Mouse (Mus musculus) liver, embryonic 14.5 days (tissue): ENCODE results near the gene Espn. TPM values are rescaled to one million over a fixed set of nuclear protein-coding genes. Genes with fewer than 3 reads are reported as not detected.
A peak's percentile ranks its signal among the peaks of the same experiment; 100 is the strongest.

Experiments used
- ATAC-seq: fragments of 200-750 bp; cut with Nextera tagmentation; 2 replicates; pipeline ENCODE4 v1.8.0; 2017; ENCODE audit warnings: moderate number of reproducible peaks, mild to moderate bottlenecking, moderate library complexity; ENCODE audit not compliant: insufficient read depth
- DNase-seq, 3 experiments: peaks; one replicate each; pipeline ENCODE4 v3.0.0-alpha.2; 2012 to 2013; ENCODE audit warnings: low read depth in 3 of 3, low spot score in 3 of 3
- H3K27ac ChIP-seq: fragments of 300-500 bp; sonication (generic); 2 replicates; pipeline ENCODE4 v1.5.1; 2014; ENCODE audit warnings: moderate library complexity, mild to moderate bottlenecking, control low read depth, inconsistent platforms
- H3K27me3 ChIP-seq: fragments of 300-500 bp; sonication (generic); 2 replicates; pipeline ENCODE4 v1.6.1; 2014; ENCODE audit warnings: mild to moderate bottlenecking, low read length, moderate library complexity; ENCODE audit not compliant: control insufficient read depth, insufficient read depth
- H3K36me3 ChIP-seq: fragments of 300-500 bp; sonication (generic); replicated peaks from 2 replicates; pipeline ENCODE4 v1.6.1; 2014; ENCODE audit warnings: low read depth; ENCODE audit not compliant: control insufficient read depth, insufficient read depth
- H3K4me1 ChIP-seq, 2 experiments: fragments of 200-500 bp in 1 of 2; fragments of 300-500 bp in 1 of 2; sonication (generic) in 1 of 2; replicated peaks; 2 replicates each; pipeline ENCODE4 v1.6.1; 2012 to 2014; ENCODE audit warnings: antibody characterized with exemption in 1 of 2, inconsistent platforms in 1 of 2, low read length in 1 of 2; ENCODE audit not compliant: control insufficient read depth in 2 of 2, insufficient read depth in 2 of 2
- H3K4me2 ChIP-seq: fragments of 300-500 bp; sonication (generic); 2 replicates; pipeline ENCODE4 v1.6.1; 2014; ENCODE audit warnings: low read depth, mild to moderate bottlenecking, control low read depth, moderate library complexity
- H3K4me3 ChIP-seq, 2 experiments: fragments of 200-500 bp in 1 of 2; fragments of 300-500 bp in 1 of 2; sonication (generic) in 1 of 2; 2 replicates each; pipeline ENCODE4 v1.5.1; 2012 to 2014; ENCODE audit warnings: low read depth in 2 of 2, low read length in 2 of 2, mild to moderate bottlenecking in 2 of 2, control low read depth in 1 of 2, inconsistent platforms in 1 of 2, moderate library complexity in 1 of 2; ENCODE audit not compliant: insufficient read depth in 1 of 2
- H3K9ac ChIP-seq: fragments of 300-500 bp; sonication (generic); replicated peaks from 2 replicates; pipeline ENCODE4 v1.6.1; 2014; ENCODE audit warnings: mild to moderate bottlenecking, control low read depth, moderate library complexity
- H3K9me3 ChIP-seq: fragments of 300-500 bp; sonication (generic); 2 replicates; pipeline ENCODE4 v1.6.1; 2016; ENCODE audit warnings: low read length, mixed read lengths; ENCODE audit not compliant: control insufficient read depth
- CTCF ChIP-seq: IDR thresholded peaks from 2 replicates; pipeline ENCODE4 v1.5.1; 2016; ENCODE audit warnings: antibody characterized with exemption, low read depth, control low read depth
- EP300 ChIP-seq: IDR thresholded peaks from 2 replicates; pipeline ENCODE4 v1.6.1; 2016; ENCODE audit warnings: antibody characterized with exemption, low read depth
- WGBS: fragments of 180-500 bp; shearing (Covaris S2); extraction: QIAGEN DNeasy Blood & Tissue Kit; methylation state at CpG from one replicate; pipeline ENCODE4 v1.1.7; 2014; ENCODE audit not compliant: insufficient replicate concordance; 5-methylcytosine and 5-hydroxymethylcytosine counted together
- polyA plus RNA-seq, 2 experiments: library from polyadenylated mRNA; depleted of rRNA in 1 of 2; stranded (reverse) in 1 of 2; unstranded in 1 of 2; fragments of >200 nt; fragmentation: Nextera tagmentation in 1 of 2; extraction: Ambion mirVana in 1 of 2; gene quantifications; 2 replicates each; pipeline versions ENCODE4 v1.2.1 to v1.2.3; 2012 to 2014

The Espn gene
- polyA plus RNA-seq, 2 experiments = 1.2 TPM

- Histone ChIP-seq H3K9ac (no peak overlapping the region), H3K4me3 (no peak overlapping the region), H3K4me1 (peaks cover 3 to 6% of the 10 kb centered on the region in 2 experiments; a peak in 3 of 4 replicates), H3K27me3 (peaks cover 41% of the 10 kb centered on the region), H3K27ac (no peak overlapping the region), H3K4me2 (no peak overlapping the region), H3K9me3 (no peaks in the 10 kb centered on the region), H3K36me3 (no peaks in the 10 kb centered on the region)
- DNase-seq (no peak), ATAC-seq (no peak)
- TF ChIP-seq EP300 = no peak
- TF ChIP-seq CTCF = no peak
- WGBS = 71% methylated on average over 12 of the region's 12 CpGs
Measured at GRCm38 (mm10) chr4:152135363-152135762, 16.8 kb downstream of the Espn start.

- Histone ChIP-seq H3K36me3 (no peaks in the 10 kb centered on the region), H3K27me3 (peaks cover 50% of the 10 kb centered on the region), H3K27ac (no peak overlapping the region), H3K4me1 (peaks cover 3 to 6% of the 10 kb centered on the region in 2 experiments; a peak in 3 of 4 replicates), H3K9me3 (no peaks in the 10 kb centered on the region), H3K4me2 (no peak overlapping the region), H3K9ac (no peak overlapping the region), H3K4me3 (no peak overlapping the region)
- DNase-seq (peak in 1 of 3 experiments; percentile 48), ATAC-seq (no peak)
- no peak for TF ChIP-seq EP300
- TF ChIP-seq CTCF = peak; percentile 91
Measured at GRCm38 (mm10) chr4:152134507-152134906, 17.7 kb downstream of the Espn start.

- TF ChIP-seq CTCF = no peak
- TF ChIP-seq EP300 = no peak
- H3K4me1 ChIP-seq = peaks cover 0 to under 1% of the 10 kb centered on the region in 2 experiments; a peak in 3 of 4 replicates
- ATAC-seq (no peak), DNase-seq (no peak)
- peaks cover 63% of the 10 kb centered on the region for H3K27me3 ChIP-seq
- no peak overlapping the region for H3K4me2 ChIP-seq
- no peak overlapping the region for H3K9ac ChIP-seq
- no peak overlapping the region for H3K4me3 ChIP-seq
- WGBS = 41% methylated on average over 5 of the region's 5 CpGs
- H3K36me3 ChIP-seq = no peaks in the 10 kb centered on the region
- H3K27ac ChIP-seq = no peak overlapping the region
- no peaks in the 10 kb centered on the region for H3K9me3 ChIP-seq
Measured at GRCm38 (mm10) chr4:152133213-152133612, 19.0 kb downstream of the Espn start.

- Histone ChIP-seq H3K36me3 (no peaks in the 10 kb centered on the region), H3K27ac (no peak overlapping the region), H3K4me3 (no peak overlapping the region), H3K9me3 (no peaks in the 10 kb centered on the region), H3K4me1 (no peaks in the 10 kb centered on the region), H3K9ac (no peak overlapping the region), H3K27me3 (peaks cover 67% of the 10 kb centered on the region), H3K4me2 (no peak overlapping the region)
- TF ChIP-seq EP300 = no peak
- no peak for TF ChIP-seq CTCF
- no peak for DNase-seq
- ATAC-seq = no peak
- WGBS = 33% methylated on average over 10 of the region's 10 CpGs
Measured at GRCm38 (mm10) chr4:152132772-152133169, 19.4 kb downstream of the Espn start.

GRCm38 (mm10) chr4:152131809-152132771 is 20.1 kb downstream of the Espn start:
- DNase-seq = no peak
- Histone ChIP-seq H3K4me3 (peak overlapping the region in 1 of 2 experiments; percentile 4; a peak in 1 of 4 replicates), H3K36me3 (no peaks in the 10 kb centered on the region), H3K4me2 (peak overlapping the region; percentile 53), H3K27me3 (peaks cover 74% of the 10 kb centered on the region), H3K27ac (no peak overlapping the region), H3K9ac (no peak overlapping the region), H3K9me3 (no peaks in the 10 kb centered on the region), H3K4me1 (no peaks in the 10 kb centered on the region)
- no peak for ATAC-seq
- TF ChIP-seq CTCF = no peak
- no peak for TF ChIP-seq EP300
- WGBS = 7% methylated on average over 50 of the region's 50 CpGs
